Mouse (Mus musculus): ENCODE data around the gene Mogat2.

GRCm38 (mm10) chr7:99224648-99225190 lies 13.7 kb downstream of the Mogat2 start:
- TF ChIP-seq CTCF (IDR thresholded peaks at IDR 0.05; ENCODE audit: insufficient read depth, low read depth, low read length), result no peak
- TF ChIP-seq POLR2A (IDR thresholded peaks at IDR 0.05; ENCODE audit: insufficient read depth, low read depth, low read length), result no peak
